30 mouse cellular contexts compared by ENCODE assay signal in the genomic region with DNA sequence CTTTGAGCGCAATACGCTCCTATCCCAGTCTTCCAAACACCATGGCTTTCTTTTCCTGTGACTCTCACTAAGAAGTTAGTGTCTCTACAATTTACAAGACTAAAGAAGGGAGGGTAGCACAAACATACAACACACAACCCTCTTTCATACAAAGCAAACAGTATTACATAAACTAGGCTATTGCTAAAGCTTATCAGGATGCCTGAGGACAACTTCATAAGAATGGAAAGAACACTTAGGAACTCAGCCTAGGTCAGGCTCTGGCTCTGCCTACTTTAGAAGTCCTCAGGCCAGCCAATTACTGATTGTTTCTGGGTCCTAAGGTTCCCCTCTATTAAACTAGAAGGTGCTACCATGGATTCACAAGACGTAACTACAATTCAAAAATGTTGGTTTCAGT. TPM values are rescaled to one million over a fixed set of nuclear protein-coding genes. Genes with fewer than 3 reads are reported as not detected.
DNase-seq lines count a peak whose midpoint lies in the region; ATAC-seq and TF ChIP-seq lines count a peak whose summit lies in the region.
"Had no signal": no experiment of that assay in that cellular context is flagged by ENCODE, and none has a peak within 500 bp of the region (broad histone marks: within the 10 kb centered on the region; RNA-seq: fewer than 3 reads in every experiment).

No protein-coding gene starts in this region.

- H3K36me3 ChIP-seq in kidney, embryonic 16.5 days (ENCODE audit: insufficient read depth, low read length): no peaks in the 10 kb centered on the region
- no peaks in the 10 kb centered on the region for H3K36me3 ChIP-seq in lung, postnatal 0 days (ENCODE audit: insufficient read depth, low read length)
- H3K36me3 ChIP-seq in liver, embryonic 13.5 days: peaks cover 12% of the 10 kb centered on the region; the same call in 1 of the 2 replicates
- H3K36me3 ChIP-seq in liver, postnatal 0 days (replicated peaks; ENCODE audit: insufficient read depth, low read length): no peaks in the 10 kb centered on the region; the same call in 1 of the 2 replicates
- H3K36me3 ChIP-seq: hindbrain, embryonic 15.5 days; limb, embryonic 15.5 days had no signal

- H3K4me2 ChIP-seq in kidney, embryonic 16.5 days (replicated peaks; ENCODE audit: low read depth, low read length): no peak overlapping the region
- H3K4me2 ChIP-seq in lung, postnatal 0 days (replicated peaks; ENCODE audit: low read depth, low read length): no peak overlapping the region
- H3K4me2 ChIP-seq in liver, embryonic 13.5 days: no peak overlapping the region
- H3K4me2 ChIP-seq in liver, postnatal 0 days (ENCODE audit: low read depth, low read length): peak overlapping the region; percentile 92
- H3K4me2 ChIP-seq: forebrain, embryonic 12.5 days; heart, embryonic 12.5 days; hindbrain, embryonic 15.5 days; limb, embryonic 15.5 days; midbrain, embryonic 11.5 days had no signal

- no peak for TF ChIP-seq EP300 in lung, postnatal 0 days (IDR thresholded peaks at IDR 0.05)
- no peak for TF ChIP-seq EP300 in liver, postnatal 0 days (IDR thresholded peaks at IDR 0.05; ENCODE audit: low read depth)

- H3K27ac ChIP-seq in kidney, embryonic 16.5 days (ENCODE audit: low read length): peak overlapping the region; percentile 66; the same call in 1 of the 2 replicates
- H3K27ac ChIP-seq in lung, postnatal 0 days (ENCODE audit: low read length): no peak overlapping the region; the same call in 1 of the 2 replicates
- peak overlapping the region; percentile 23; the same call in 1 of the 2 replicates for H3K27ac ChIP-seq in liver, embryonic 13.5 days
- no peak overlapping the region for H3K27ac ChIP-seq in liver, postnatal 0 days (ENCODE audit: low read depth)
- H3K27ac ChIP-seq: forebrain, embryonic 12.5 days; hindbrain, embryonic 10.5 days; hindbrain, embryonic 15.5 days; limb, embryonic 10.5 days; limb, embryonic 15.5 days; stomach, postnatal 0 days had no signal

- peaks cover 43% of the 10 kb centered on the region for H3K4me1 ChIP-seq in kidney, embryonic 16.5 days (ENCODE audit: insufficient read depth, low read length)
- peaks cover 10% of the 10 kb centered on the region for H3K4me1 ChIP-seq in lung, postnatal 0 days (ENCODE audit: insufficient read depth, low read depth, low read length)
- peaks cover 73% of the 10 kb centered on the region for H3K4me1 ChIP-seq in liver, embryonic 13.5 days (replicated peaks)
- peaks cover 32% of the 10 kb centered on the region for H3K4me1 ChIP-seq in liver, postnatal 0 days (ENCODE audit: insufficient read depth)

- ATAC-seq in kidney, embryonic 16.5 days (ENCODE audit: low FRiP score, low TSS enrichment): no peak
- ATAC-seq in lung, postnatal 0 days: no peak
- ATAC-seq in liver, embryonic 13.5 days (ENCODE audit: low read depth): no peak
- ATAC-seq in liver, postnatal 0 days: no peak
- ATAC-seq: activated CD4-positive, CD25-positive, alpha-beta regulatory T cell, adult 4 months; inflammation-experienced regulatory T-cells, adult 6 months; midbrain, embryonic 16.5 days had no signal

- 88% methylated on average over 3 of the region's 3 CpGs for WGBS in kidney, embryonic 16.5 days
- WGBS in lung, postnatal 0 days: 92% methylated on average over 3 of the region's 3 CpGs
- WGBS in liver, embryonic 13.5 days (ENCODE audit: insufficient replicate concordance): 94% methylated on average over 3 of the region's 3 CpGs
- 91% methylated on average over 3 of the region's 3 CpGs for WGBS in liver, postnatal 0 days (ENCODE audit: insufficient replicate concordance)

- H3K9me3 ChIP-seq in kidney, embryonic 16.5 days (ENCODE audit: low read length): no peaks in the 10 kb centered on the region
- H3K9me3 ChIP-seq in lung, postnatal 0 days (ENCODE audit: low read length): no peaks in the 10 kb centered on the region
- H3K9me3 ChIP-seq in liver, embryonic 13.5 days (replicated peaks): no peaks in the 10 kb centered on the region
- no peaks in the 10 kb centered on the region for H3K9me3 ChIP-seq in liver, postnatal 0 days (ENCODE audit: low read length)
- H3K9me3 ChIP-seq: forebrain, embryonic 12.5 days; heart, embryonic 12.5 days; hindbrain, embryonic 10.5 days; hindbrain, embryonic 15.5 days; limb, embryonic 10.5 days; limb, embryonic 15.5 days had no signal

- DNase-seq in kidney, adult 11 months: no peak
- DNase-seq in lung, postnatal 0 days (ENCODE audit: low spot score): peak; percentile 23
- DNase-seq in lung, postnatal 14 days: no peak
- no peak for DNase-seq in liver, embryonic 13.5 days
- no peak for DNase-seq in liver, postnatal 0 days
- DNase-seq in layer of hippocampus, adult 11-12 months (ENCODE audit: low spot score): no peak
- DNase-seq: adrenal gland, adult 2 months; adrenal gland, postnatal 36 days; B cell, adult 2 months; cerebellum, adult 2 months; cerebellum, postnatal 14 days; gastrocnemius, postnatal 14 days; heart, adult 18-20 months; heart, postnatal 10 days; kidney, postnatal 36 days; right cerebral cortex, postnatal 25 days; thymus, adult 2 months; thymus, postnatal 4 days had no signal

- no peak overlapping the region for H3K4me3 ChIP-seq in kidney, embryonic 16.5 days (ENCODE audit: low read length)
- H3K4me3 ChIP-seq in lung, postnatal 0 days (ENCODE audit: low read depth, low read length): no peak overlapping the region
- H3K4me3 ChIP-seq in liver, embryonic 13.5 days (replicated peaks): no peak overlapping the region
- H3K4me3 ChIP-seq in liver, postnatal 0 days (ENCODE audit: low read depth, low read length): no peak overlapping the region
- H3K4me3 ChIP-seq: forebrain, embryonic 12.5 days; heart, embryonic 12.5 days; hindbrain, embryonic 10.5 days; hindbrain, embryonic 15.5 days; limb, embryonic 10.5 days; limb, embryonic 15.5 days had no signal

- no peak overlapping the region for H3K9ac ChIP-seq in kidney, embryonic 16.5 days (replicated peaks; ENCODE audit: low read length)
- no peak overlapping the region for H3K9ac ChIP-seq in lung, postnatal 0 days (replicated peaks; ENCODE audit: low read depth)
- H3K9ac ChIP-seq in liver, embryonic 13.5 days: no peak overlapping the region
- no peak overlapping the region for H3K9ac ChIP-seq in liver, postnatal 0 days (replicated peaks)
- H3K9ac ChIP-seq: forebrain, embryonic 12.5 days; heart, embryonic 12.5 days; hindbrain, embryonic 15.5 days; limb, embryonic 15.5 days had no signal

- no peaks in the 10 kb centered on the region for H3K27me3 ChIP-seq in kidney, embryonic 16.5 days (ENCODE audit: insufficient read depth, low read length)
- H3K27me3 ChIP-seq in lung, postnatal 0 days (replicated peaks; ENCODE audit: insufficient read depth, low read length): no peaks in the 10 kb centered on the region
- H3K27me3 ChIP-seq in liver, embryonic 13.5 days: no peaks in the 10 kb centered on the region
- no peaks in the 10 kb centered on the region for H3K27me3 ChIP-seq in liver, postnatal 0 days (ENCODE audit: insufficient read depth, low read length)
- H3K27me3 ChIP-seq: forebrain, embryonic 12.5 days; heart, embryonic 12.5 days; hindbrain, embryonic 15.5 days; limb, embryonic 15.5 days had no signal

- TF ChIP-seq CTCF in lung, postnatal 0 days (IDR thresholded peaks at IDR 0.05): no peak
- no peak for TF ChIP-seq CTCF in liver, postnatal 0 days (IDR thresholded peaks at IDR 0.05; ENCODE audit: low read depth)

RNA-seq across cellular contexts. Expression of a gene that starts 2.9 kb away (rescaled TPM):
- 172 and 173 TPM in 2 replicates for polyA plus RNA-seq in kidney, embryonic 16.5 days (2015; fragmentation: Nextera tagmentation; extraction: Ambion mirVana)
- 181 and 202 TPM in 2 replicates for polyA plus RNA-seq in lung, postnatal 0 days (2015; fragmentation: Nextera tagmentation; extraction: Ambion mirVana)
- polyA plus RNA-seq in liver, embryonic 13.5 days (2015; fragmentation: Nextera tagmentation; extraction: Ambion mirVana): 89.2 and 103 TPM in 2 replicates
- 110 and 125 TPM in 2 replicates for polyA plus RNA-seq in liver, postnatal 0 days (2015; fragmentation: Nextera tagmentation; extraction: Ambion mirVana)

RNA-seq across cellular contexts. Expression of a gene that starts 3.1 kb away (rescaled TPM):
- polyA plus RNA-seq in kidney, embryonic 16.5 days (2015; fragmentation: Nextera tagmentation; extraction: Ambion mirVana): 33.1 and 35.6 TPM in 2 replicates
- polyA plus RNA-seq in lung, postnatal 0 days (2015; fragmentation: Nextera tagmentation; extraction: Ambion mirVana): 11.7 and 12.2 TPM in 2 replicates
- polyA plus RNA-seq in liver, embryonic 13.5 days (2015; fragmentation: Nextera tagmentation; extraction: Ambion mirVana): 23.0 and 23.3 TPM in 2 replicates
- polyA plus RNA-seq in liver, postnatal 0 days (2015; fragmentation: Nextera tagmentation; extraction: Ambion mirVana): 12.7 and 13.3 TPM in 2 replicates

Comparison
In these comparisons a context has a peak if more than half of its experiments do, and no peak if none do; other contexts are left out.
1. H3K27ac ChIP-seq: peak in kidney, embryonic 16.5 days (single experiment) and liver, embryonic 13.5 days (single experiment); none in lung, postnatal 0 days (single experiment) and liver, postnatal 0 days (single experiment).